Mouse (Mus musculus) forebrain, embryonic 10.5 days (tissue): ENCODE results near the gene Umod. TPM values are rescaled to one million over a fixed set of nuclear protein-coding genes. Genes with fewer than 3 reads are reported as not detected.

ENCODE experiments used
- DNase-seq: peaks from one replicate; pipeline ENCODE4 v3.0.0-alpha.2; 2017; ENCODE audit warnings: low spot score; ENCODE audit errors: extremely low spot score
- H3K27ac ChIP-seq: fragments of 300-500 bp; sonication (generic); 2 replicates; pipeline ENCODE4 v1.5.1; 2016; ENCODE audit warnings: mild to moderate bottlenecking
- H3K27me3 ChIP-seq: fragments of 300-500 bp; sonication (generic); 2 replicates; pipeline ENCODE4 v1.6.1; 2016; ENCODE audit warnings: mild to moderate bottlenecking; ENCODE audit not compliant: poor library complexity, severe bottlenecking
- H3K36me3 ChIP-seq: fragments of 300-500 bp; sonication (generic); replicated peaks from 2 replicates; pipeline ENCODE4 v1.6.1; 2016; ENCODE audit warnings: mild to moderate bottlenecking, moderate library complexity
- H3K4me1 ChIP-seq: fragments of 300-500 bp; sonication (generic); 2 replicates; pipeline ENCODE4 v1.6.1; 2016
- H3K4me3 ChIP-seq: fragments of 300-500 bp; sonication (generic); 2 replicates; pipeline ENCODE4 v1.5.1; 2016; ENCODE audit warnings: mild to moderate bottlenecking, moderate library complexity
- H3K9me3 ChIP-seq: fragments of 300-500 bp; sonication (generic); 2 replicates; pipeline ENCODE4 v1.6.1; 2016; ENCODE audit warnings: mild to moderate bottlenecking, moderate library complexity
- WGBS: fragments of 180-500 bp; shearing (Covaris S2); methylation state at CpG from one replicate; pipeline ENCODE4 v1.1.7; 2016; 5-methylcytosine and 5-hydroxymethylcytosine counted together
- polyA plus RNA-seq: library from polyadenylated mRNA; unstranded; fragments of >200 nt; fragmentation: Nextera tagmentation; extraction: Ambion mirVana; gene quantifications from 2 replicates; pipeline ENCODE4 v1.2.1, GENCODE M21; 2016

Gene Umod
- polyA plus RNA-seq, result not detected in 2 replicates

DNA sequence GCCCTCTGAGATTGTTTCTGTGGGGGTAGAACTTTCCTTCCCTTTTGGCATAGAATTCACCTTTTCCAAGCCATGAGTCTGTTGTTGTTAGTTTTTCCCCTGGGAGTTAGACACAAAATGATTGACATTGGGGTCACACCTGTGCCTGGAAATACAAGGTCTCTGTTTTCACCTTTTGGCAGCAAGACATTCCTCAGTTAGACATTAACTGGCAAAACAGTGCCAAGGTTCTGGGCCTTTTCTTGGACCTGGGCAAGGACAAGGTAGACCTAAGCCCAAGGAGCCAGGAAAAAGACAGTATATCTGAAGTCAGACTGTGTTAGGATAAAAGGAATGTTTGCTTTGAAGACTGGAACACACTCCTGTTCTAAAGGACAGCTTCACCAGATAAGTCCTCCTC lies at the start of gene Umod:
Gene Umod, minus strand, starts transcription at position 27 of the 400 bp plus-strand sequence.
- no peaks in the 10 kb centered on the region for H3K4me1 ChIP-seq
- no peak for DNase-seq
- no peaks in the 10 kb centered on the region for H3K27me3 ChIP-seq
- H3K9me3 ChIP-seq, result no peaks in the 10 kb centered on the region
- no peaks in the 10 kb centered on the region for H3K36me3 ChIP-seq
- H3K27ac ChIP-seq, result no peak within 1 kb of the TSS
- no peak within 1 kb of the TSS for H3K4me3 ChIP-seq

DNA sequence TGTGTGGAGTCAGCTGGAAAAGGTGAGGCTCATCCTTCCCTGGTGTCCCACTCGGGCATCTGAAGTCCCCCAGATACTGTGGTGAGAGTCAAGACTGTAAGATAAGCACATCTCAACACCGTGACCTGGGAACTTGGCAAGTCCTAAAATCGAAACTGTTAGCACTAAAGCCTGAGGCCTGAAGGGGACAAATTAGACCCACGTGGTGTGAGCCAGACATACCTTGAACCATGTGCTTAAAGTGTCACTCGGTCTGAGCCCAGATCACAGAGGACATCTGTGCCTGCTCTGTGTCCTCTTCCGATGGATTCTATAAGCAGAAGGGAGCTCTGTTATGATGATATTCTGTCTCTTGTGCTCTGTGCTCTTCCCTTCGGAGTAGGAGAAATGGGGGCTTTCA lies 49.5 kb upstream of the Umod start:
- peak; percentile 11 for DNase-seq
- Histone ChIP-seq H3K27me3 (0 out of 2 replicates have a peak, but pooled peaks cover 5% of the 10 kb centered on the region), H3K27ac (no peak overlapping the region), H3K4me3 (no peak overlapping the region), H3K9me3 (no peaks in the 10 kb centered on the region), H3K4me1 (peaks cover 10% of the 10 kb centered on the region), H3K36me3 (no peaks in the 10 kb centered on the region)
- 81% methylated on average over 7 of the region's 7 CpGs for WGBS

DNA sequence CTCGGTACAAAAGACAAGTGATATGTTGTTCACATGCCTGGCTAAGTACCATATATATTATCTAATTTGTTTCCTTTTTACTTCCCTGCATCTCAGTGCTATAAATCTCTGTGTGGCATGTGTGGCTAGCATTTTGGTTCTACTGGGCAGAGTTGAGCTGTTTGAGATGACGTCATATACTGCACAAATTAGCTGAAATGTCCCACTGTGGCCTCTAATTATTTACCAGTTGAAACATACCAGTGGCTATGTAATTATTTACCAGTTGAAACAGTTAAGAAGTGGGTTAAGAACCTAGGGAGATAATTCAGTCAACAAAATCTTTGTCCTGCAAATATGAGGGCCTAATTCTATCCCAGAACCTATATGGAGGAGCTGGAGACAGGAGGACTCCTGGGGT lies 48.5 kb upstream of the Umod start:
- Histone ChIP-seq H3K27ac (no peak overlapping the region), H3K27me3 (0 out of 2 replicates have a peak, but pooled peaks cover 5% of the 10 kb centered on the region), H3K4me3 (no peak overlapping the region), H3K4me1 (peaks cover 10% of the 10 kb centered on the region), H3K36me3 (no peaks in the 10 kb centered on the region), H3K9me3 (no peaks in the 10 kb centered on the region)
- DNase-seq, result no peak
- WGBS, result 85% methylated on average over 2 of the region's 2 CpGs

DNA sequence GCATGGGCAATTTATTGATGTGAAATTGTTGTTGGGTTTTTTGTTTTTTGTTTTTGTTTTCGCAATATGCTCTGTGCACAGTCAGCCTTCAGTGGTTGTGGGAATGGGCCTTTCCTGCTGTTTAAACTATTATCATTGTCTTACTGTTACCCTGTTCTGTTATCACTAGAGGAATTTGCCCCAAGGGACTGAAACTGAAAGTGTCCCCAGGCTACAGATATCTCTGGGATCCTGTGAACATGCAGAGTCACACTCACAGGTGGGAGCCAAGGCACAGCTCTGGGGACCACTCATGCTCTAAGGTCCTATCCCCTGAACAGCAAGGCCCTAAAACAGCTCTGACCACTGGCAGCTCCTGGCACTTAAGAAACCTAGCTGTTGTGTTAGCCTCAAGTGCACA lies 48.1 kb upstream of the Umod start:
- H3K4me1 ChIP-seq, result peaks cover 10% of the 10 kb centered on the region
- no peaks in the 10 kb centered on the region for H3K9me3 ChIP-seq
- no peak overlapping the region for H3K27ac ChIP-seq
- H3K27me3 ChIP-seq, result 0 out of 2 replicates have a peak, but pooled peaks cover 5% of the 10 kb centered on the region
- WGBS, result 91% methylated on average over 1 of the region's 1 CpGs
- peak; percentile 7 for DNase-seq
- H3K36me3 ChIP-seq, result no peaks in the 10 kb centered on the region
- no peak overlapping the region for H3K4me3 ChIP-seq

DNA sequence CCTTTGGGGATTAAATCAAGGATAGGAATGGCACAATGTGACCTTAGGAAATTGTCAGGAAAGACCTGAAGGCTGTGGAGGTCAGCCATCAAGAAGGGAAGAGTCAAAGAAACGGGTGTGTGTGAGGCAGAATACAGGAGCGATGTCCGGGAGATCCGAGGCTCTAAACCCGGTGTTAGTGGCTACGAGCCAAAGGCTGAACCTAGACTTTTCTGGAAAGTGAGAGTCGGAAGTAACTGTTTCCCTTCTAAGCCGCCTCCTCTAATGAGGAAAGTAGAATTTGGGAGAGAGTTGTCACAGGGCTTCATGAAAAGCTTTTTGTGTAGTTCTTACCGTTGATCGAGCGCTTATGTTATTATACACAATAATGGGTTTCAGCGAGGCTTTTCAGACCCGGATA lies 47.4 kb upstream of the Umod start:
- 62% methylated on average over 13 of the region's 13 CpGs for WGBS
- peak; percentile 13 for DNase-seq
- H3K9me3 ChIP-seq, result no peaks in the 10 kb centered on the region

DNA sequence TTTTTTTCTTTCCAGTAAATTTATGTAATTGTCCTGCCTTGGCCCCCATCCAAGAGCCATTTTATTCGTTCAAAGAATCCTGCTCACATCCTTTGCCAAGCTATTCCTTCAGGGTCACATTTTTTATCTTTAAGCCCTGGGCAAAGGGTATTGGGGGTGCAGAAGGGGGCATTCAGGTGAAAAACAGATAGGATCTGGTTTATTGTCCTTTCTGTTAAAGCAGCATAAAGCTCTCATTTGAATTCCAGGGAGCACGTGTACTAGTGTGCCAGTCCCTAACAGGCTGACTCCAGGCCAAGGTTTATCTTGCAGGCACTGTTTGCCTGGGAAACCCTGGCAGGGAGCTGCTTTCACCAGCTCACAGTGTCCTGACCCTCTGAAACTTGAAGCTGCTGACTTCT lies 46.8 kb upstream of the Umod start:
- no peak for DNase-seq
- Histone ChIP-seq H3K27ac (no peak overlapping the region), H3K36me3 (no peaks in the 10 kb centered on the region), H3K4me3 (no peak overlapping the region), H3K9me3 (no peaks in the 10 kb centered on the region), H3K4me1 (peaks cover 10% of the 10 kb centered on the region), H3K27me3 (0 out of 2 replicates have a peak, but pooled peaks cover 5% of the 10 kb centered on the region)
- WGBS, result 62% methylated on average over 2 of the region's 2 CpGs

More for the DNA sequence above, 47.4 kb upstream of the Umod start:
- no peaks in the 10 kb centered on the region for H3K36me3 ChIP-seq
- peaks cover 10% of the 10 kb centered on the region for H3K4me1 ChIP-seq
- no peak overlapping the region for H3K27ac ChIP-seq
- H3K4me3 ChIP-seq, result no peak overlapping the region
- H3K27me3 ChIP-seq, result 0 out of 2 replicates have a peak, but pooled peaks cover 5% of the 10 kb centered on the region

DNA sequence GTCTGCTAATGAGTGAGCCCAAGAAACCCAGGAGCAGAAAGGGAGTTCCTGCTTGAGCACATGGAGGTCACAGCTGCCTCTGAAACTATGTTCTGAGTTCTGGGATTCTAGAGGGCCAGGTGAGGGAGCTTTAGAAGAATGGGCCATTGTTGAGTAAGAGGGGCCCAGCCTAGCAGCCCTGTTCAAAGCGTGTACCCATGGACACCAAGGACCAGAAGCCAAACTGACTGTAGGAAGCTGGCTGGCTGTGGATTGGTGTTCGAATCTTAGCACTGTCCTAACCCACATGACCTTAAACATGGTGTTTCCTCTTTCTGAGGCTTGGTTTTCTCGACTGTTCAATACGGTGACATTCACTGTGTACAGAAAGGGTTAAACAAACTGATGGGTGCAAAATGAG lies 44.3 kb upstream of the Umod start, which contains the start of gene Pdilt:
Gene Pdilt, minus strand, starts transcription at position 101 of the 400 bp plus-strand sequence.
- WGBS, result 77% methylated on average over 4 of the region's 4 CpGs
- peaks cover 10% of the 10 kb centered on the region for H3K4me1 ChIP-seq
- no peaks in the 10 kb centered on the region for H3K9me3 ChIP-seq
- no peak within 1 kb of the TSS for H3K27ac ChIP-seq
- no peak for DNase-seq
- 0 out of 2 replicates have a peak, but pooled peaks cover 5% of the 10 kb centered on the region for H3K27me3 ChIP-seq
- H3K4me3 ChIP-seq, result no peak within 1 kb of the TSS
- no peaks in the 10 kb centered on the region for H3K36me3 ChIP-seq

DNA sequence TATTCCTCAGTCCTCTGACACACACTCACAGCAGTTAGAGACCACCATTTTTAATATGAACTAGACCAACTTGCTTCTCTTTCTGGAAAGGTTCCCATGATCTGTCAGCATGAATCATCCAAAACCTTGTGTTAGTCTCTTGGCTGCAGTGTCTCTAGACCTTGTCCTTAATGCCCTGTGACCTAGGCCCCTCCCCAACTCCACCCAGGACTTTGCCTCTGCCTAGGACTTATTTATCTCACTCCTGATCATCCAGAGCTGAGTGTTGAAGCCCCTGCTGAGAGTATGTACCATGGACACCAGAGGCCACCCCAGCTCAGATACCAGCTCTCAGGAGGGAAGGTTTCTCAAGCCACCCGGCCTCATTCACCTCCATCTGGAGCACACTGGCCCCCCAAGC lies 43.3 kb upstream of the Umod start:
- no peak for DNase-seq
- Histone ChIP-seq H3K4me1 (peaks cover 10% of the 10 kb centered on the region), H3K4me3 (no peak overlapping the region), H3K27me3 (0 out of 2 replicates have a peak, but pooled peaks cover 5% of the 10 kb centered on the region), H3K27ac (no peak overlapping the region), H3K36me3 (no peaks in the 10 kb centered on the region), H3K9me3 (no peaks in the 10 kb centered on the region)
- 88% methylated on average over 1 of the region's 1 CpGs for WGBS

DNA sequence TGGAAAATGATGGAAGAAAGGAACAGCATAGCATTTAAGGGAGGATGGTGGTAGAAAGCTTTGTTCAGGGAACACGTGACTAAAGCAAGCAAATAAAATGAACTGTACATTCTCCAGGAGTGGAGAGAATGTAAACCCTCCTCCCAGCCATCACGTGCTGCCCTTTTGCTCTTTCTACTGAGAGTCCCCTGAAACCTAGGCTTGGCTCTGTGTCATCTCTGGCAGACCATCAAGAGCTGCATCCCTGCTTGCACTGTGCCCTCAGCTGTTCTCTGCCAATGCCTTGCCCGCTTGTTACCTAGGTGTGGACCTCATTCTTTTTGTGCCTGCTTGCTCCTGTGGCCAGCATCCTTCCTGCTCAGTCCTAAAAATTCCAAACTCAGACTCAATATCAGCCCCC lies 42.7 kb upstream of the Umod start:
- 0 out of 2 replicates have a peak, but pooled peaks cover 5% of the 10 kb centered on the region for H3K27me3 ChIP-seq
- H3K4me3 ChIP-seq, result no peak overlapping the region
- DNase-seq, result no peak
- no peaks in the 10 kb centered on the region for H3K9me3 ChIP-seq
- H3K27ac ChIP-seq, result no peak overlapping the region
- H3K36me3 ChIP-seq, result no peaks in the 10 kb centered on the region
- peaks cover 10% of the 10 kb centered on the region for H3K4me1 ChIP-seq
- WGBS, result 86% methylated on average over 3 of the region's 3 CpGs

DNA sequence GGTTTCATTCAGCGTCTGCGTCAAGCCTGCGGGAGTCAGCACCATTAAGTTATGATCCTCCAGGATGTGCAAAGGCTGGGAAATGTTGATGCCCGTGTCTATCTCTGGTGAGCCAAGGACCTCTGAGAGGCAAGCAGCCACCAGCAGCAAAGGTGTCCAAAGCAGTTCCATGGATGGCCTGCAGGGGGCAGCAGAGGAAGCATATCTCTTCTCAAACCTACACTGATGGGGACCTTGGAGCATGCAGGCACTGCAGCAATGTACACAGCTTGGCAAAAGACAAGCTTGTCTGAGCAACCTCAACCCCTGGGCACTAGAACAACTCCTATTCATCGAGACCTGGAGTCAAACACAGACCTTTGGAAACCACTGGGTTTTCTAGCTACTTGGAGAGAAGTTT lies 40.6 kb upstream of the Umod start:
- H3K27ac ChIP-seq, result no peak overlapping the region
- WGBS, result 60% methylated on average over 5 of the region's 5 CpGs
- H3K36me3 ChIP-seq, result no peaks in the 10 kb centered on the region
- H3K27me3 ChIP-seq, result no peaks in the 10 kb centered on the region
- DNase-seq, result peak; percentile 62
- H3K4me1 ChIP-seq, result no peaks in the 10 kb centered on the region
- H3K4me3 ChIP-seq, result no peak overlapping the region
- no peaks in the 10 kb centered on the region for H3K9me3 ChIP-seq

DNA sequence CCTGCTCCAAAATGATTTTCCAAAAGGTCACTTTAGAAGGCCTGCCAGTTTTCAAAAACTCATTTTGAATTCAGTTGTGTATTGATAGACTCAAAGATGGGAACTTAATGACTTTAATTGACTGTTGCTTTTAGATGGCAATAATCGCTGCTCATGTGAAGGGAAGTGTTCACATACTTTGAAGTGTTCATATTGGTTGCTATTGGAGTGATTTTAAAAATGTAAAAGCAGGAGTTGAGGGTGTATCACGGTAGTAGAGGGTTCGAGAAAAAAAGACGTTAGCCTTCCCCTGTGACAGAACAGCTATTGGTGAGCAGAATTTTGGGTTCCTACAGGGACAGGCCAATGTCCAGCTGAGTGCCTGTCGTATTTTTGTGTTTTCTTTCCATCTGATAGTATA lies 40.1 kb upstream of the Umod start, which contains the start of gene Acsm5:
Gene Acsm5, plus strand, starts transcription at position 301 of the 400 bp plus-strand sequence.
- H3K27ac ChIP-seq, result no peak within 1 kb of the TSS
- WGBS, result 73% methylated on average over 5 of the region's 5 CpGs
- H3K36me3 ChIP-seq, result no peaks in the 10 kb centered on the region
- H3K4me1 ChIP-seq, result no peaks in the 10 kb centered on the region
- no peaks in the 10 kb centered on the region for H3K27me3 ChIP-seq
- no peak within 1 kb of the TSS for H3K4me3 ChIP-seq
- no peak for DNase-seq
- no peaks in the 10 kb centered on the region for H3K9me3 ChIP-seq

DNA sequence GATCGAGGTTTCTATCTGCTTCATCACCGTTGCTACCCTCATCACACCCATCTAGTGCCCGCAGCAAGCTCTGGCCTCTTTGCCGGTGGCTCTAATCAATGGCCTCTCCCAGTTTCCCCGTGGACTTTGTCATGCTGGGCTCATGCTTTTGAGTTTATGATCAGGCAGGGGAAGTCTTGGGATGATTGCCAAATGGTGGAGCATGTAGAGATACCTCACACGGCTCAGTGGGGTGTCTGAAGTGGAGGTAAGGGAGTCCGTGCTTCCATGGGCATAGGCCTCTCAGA lies 37.1 kb upstream of the Umod start:
- H3K27me3 ChIP-seq, result no peaks in the 10 kb centered on the region
- H3K9me3 ChIP-seq, result no peaks in the 10 kb centered on the region
- no peaks in the 10 kb centered on the region for H3K4me1 ChIP-seq
- H3K36me3 ChIP-seq, result no peaks in the 10 kb centered on the region
- no peak overlapping the region for H3K4me3 ChIP-seq
- 89% methylated on average over 7 of the region's 7 CpGs for WGBS
- no peak overlapping the region for H3K27ac ChIP-seq
- DNase-seq, result peak; percentile 5

DNA sequence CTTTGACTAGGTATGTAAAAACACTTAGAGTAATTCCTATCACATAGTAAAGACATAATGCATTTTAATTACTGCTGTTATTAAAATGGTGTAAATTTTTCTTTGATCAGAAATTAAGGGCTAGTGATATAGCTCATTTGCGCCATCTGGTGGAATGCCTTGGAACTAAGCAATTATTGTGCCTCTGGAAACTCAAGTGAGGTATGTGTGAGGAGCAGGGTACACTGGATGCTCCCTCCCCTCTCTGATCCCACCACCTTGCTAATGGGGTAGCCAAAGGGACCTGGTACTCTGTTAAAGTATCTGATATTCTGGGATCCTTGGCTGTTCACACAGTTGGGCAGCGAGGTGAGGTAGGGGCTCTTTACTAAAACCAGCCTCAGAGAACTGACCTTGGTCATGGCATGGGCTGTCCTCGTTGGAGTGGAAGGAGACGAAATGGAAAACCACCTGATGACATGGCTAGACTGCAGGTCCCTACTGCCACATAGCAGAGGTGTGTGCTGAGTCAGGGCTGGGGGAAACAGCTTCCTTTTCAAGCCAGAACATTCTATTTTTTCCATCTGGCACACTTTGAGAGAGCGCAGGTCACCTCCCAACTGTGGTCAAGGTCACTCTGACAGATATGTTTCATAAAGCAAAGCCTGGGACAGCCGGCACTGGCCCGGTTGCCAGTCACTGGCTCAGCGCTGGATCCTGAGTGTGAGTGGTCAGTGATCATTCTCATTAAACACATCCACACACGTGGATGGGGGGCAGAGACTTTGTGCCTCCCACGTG lies 36.6 kb upstream of the Umod start:
- Histone ChIP-seq H3K27me3 (no peaks in the 10 kb centered on the region), H3K4me1 (no peaks in the 10 kb centered on the region), H3K4me3 (no peak overlapping the region), H3K36me3 (no peaks in the 10 kb centered on the region), H3K9me3 (no peaks in the 10 kb centered on the region), H3K27ac (no peak overlapping the region)
- WGBS, result 69% methylated on average over 10 of the region's 10 CpGs
- peak; percentile 20 for DNase-seq
